Mouse (Mus musculus) stomach, embryonic 14.5 days (tissue): ENCODE data around the gene D930020B18Rik. TPM values are rescaled to one million over a fixed set of nuclear protein-coding genes. Genes with fewer than 3 reads are reported as not detected.

ENCODE experiments used
- ATAC-seq: fragments of 200-750 bp; cut with Nextera tagmentation; 2 replicates; pipeline ENCODE4 v1.8.0; 2017; ENCODE audit warnings: low read depth, moderate TSS enrichment; ENCODE audit not compliant: insufficient number of reproducible peaks, insufficient read depth, low FRiP score
- H3K27ac ChIP-seq: fragments of 300-500 bp; sonication (generic); 2 replicates; pipeline ENCODE4 v1.5.1; 2014; ENCODE audit warnings: mild to moderate bottlenecking, low read length, moderate library complexity, mixed read lengths
- H3K27me3 ChIP-seq: fragments of 300-500 bp; sonication (generic); 2 replicates; pipeline ENCODE4 v1.6.1; 2014; ENCODE audit warnings: low read length, control low read depth, mixed read lengths; ENCODE audit not compliant: control insufficient read depth, insufficient read depth
- H3K36me3 ChIP-seq: fragments of 300-500 bp; sonication (generic); 2 replicates; pipeline ENCODE4 v1.6.1; 2014; ENCODE audit warnings: mild to moderate bottlenecking, control low read depth, low read length, moderate library complexity, mixed read lengths; ENCODE audit not compliant: control insufficient read depth, insufficient read depth
- H3K4me1 ChIP-seq: fragments of 300-500 bp; sonication (generic); 2 replicates; pipeline ENCODE4 v1.6.1; 2014; ENCODE audit warnings: low read length, control low read depth, mixed read lengths; ENCODE audit not compliant: control insufficient read depth, insufficient read depth
- H3K4me2 ChIP-seq: fragments of 300-500 bp; sonication (generic); replicated peaks from 2 replicates; pipeline ENCODE4 v1.6.1; 2014; ENCODE audit warnings: low read depth, low read length, control low read depth
- H3K4me3 ChIP-seq: fragments of 300-500 bp; sonication (generic); 2 replicates; pipeline ENCODE4 v1.5.1; 2014; ENCODE audit warnings: low read depth, low read length, control low read depth
- H3K9ac ChIP-seq: fragments of 300-500 bp; sonication (generic); replicated peaks from 2 replicates; pipeline ENCODE4 v1.6.1; 2014; ENCODE audit warnings: low read depth, mild to moderate bottlenecking, control low read depth, low read length, moderate library complexity, mixed read lengths
- H3K9me3 ChIP-seq: fragments of 300-500 bp; sonication (generic); 2 replicates; pipeline ENCODE4 v1.6.1; 2016; ENCODE audit warnings: low read depth, low read length, control low read depth; ENCODE audit not compliant: control insufficient read depth
- WGBS: fragments of 180-500 bp; shearing (Covaris S2); extraction: QIAGEN DNeasy Blood & Tissue Kit; methylation state at CpG from one replicate; pipeline ENCODE4 v1.1.7; 2014; 5-methylcytosine and 5-hydroxymethylcytosine counted together
- polyA plus RNA-seq: library from polyadenylated mRNA; unstranded; fragments of >200 nt; fragmentation: Nextera tagmentation; extraction: Ambion mirVana; gene quantifications from 2 replicates; pipeline ENCODE4 v1.2.1, GENCODE M21; 2014

D930020B18Rik gene
- polyA plus RNA-seq, 1 experiment from 2014 or later = 2.2 TPM

DNA sequence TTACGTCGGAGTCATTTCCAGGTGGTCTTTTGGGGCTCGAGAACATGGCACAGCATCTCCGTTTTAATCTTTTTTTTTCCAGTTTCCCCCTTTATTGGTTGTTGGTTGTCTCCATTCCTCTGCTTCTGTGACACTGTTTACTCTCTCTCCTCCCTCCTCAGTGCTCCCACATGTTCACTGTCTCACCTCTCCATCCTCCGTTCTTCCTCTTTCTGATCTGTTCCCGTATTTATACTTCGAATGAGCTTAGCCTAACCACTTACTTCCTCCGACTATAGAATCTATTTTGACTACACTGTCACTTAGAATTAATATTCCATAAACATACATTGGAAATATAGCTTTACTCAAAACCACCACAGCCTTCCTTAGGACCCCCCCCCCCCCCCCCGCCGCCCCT lies 41.2 kb downstream of the D930020B18Rik start:
- WGBS = 77% methylated on average over 10 of the region's 10 CpGs
- H3K4me1 ChIP-seq = no peaks in the 10 kb centered on the region
- H3K27me3 ChIP-seq = no peaks in the 10 kb centered on the region
- no peaks in the 10 kb centered on the region for H3K9me3 ChIP-seq
- H3K36me3 ChIP-seq = no peaks in the 10 kb centered on the region
- H3K27ac ChIP-seq = no peak overlapping the region
- no peak overlapping the region for H3K9ac ChIP-seq
- no peak overlapping the region for H3K4me3 ChIP-seq
- H3K4me2 ChIP-seq = no peak overlapping the region
- no peak for ATAC-seq

- no peaks in the 10 kb centered on the region for H3K9me3 ChIP-seq
- no peak for ATAC-seq
- no peak overlapping the region for H3K9ac ChIP-seq
- H3K4me2 ChIP-seq = no peak overlapping the region
- WGBS = 85% methylated on average over 4 of the region's 4 CpGs
- H3K27ac ChIP-seq = no peak overlapping the region
- no peaks in the 10 kb centered on the region for H3K36me3 ChIP-seq
- H3K4me1 ChIP-seq = no peaks in the 10 kb centered on the region
- H3K27me3 ChIP-seq = no peaks in the 10 kb centered on the region
- H3K4me3 ChIP-seq = no peak overlapping the region
Measured at GRCm38 (mm10) chr10:121686153-121686660, 44.8 kb downstream of the D930020B18Rik start.

GRCm38 (mm10) chr10:121687511-121687910 lies 46.1 kb downstream of the D930020B18Rik start:
- Histone ChIP-seq H3K4me2 (no peak overlapping the region), H3K27ac (no peak overlapping the region), H3K9ac (no peak overlapping the region), H3K36me3 (no peaks in the 10 kb centered on the region), H3K9me3 (no peaks in the 10 kb centered on the region), H3K27me3 (no peaks in the 10 kb centered on the region), H3K4me1 (no peaks in the 10 kb centered on the region), H3K4me3 (no peak overlapping the region)
- no peak for ATAC-seq
- 77% methylated on average over 7 of the region's 7 CpGs for WGBS

- Histone ChIP-seq H3K36me3 (no peaks in the 10 kb centered on the region), H3K9me3 (no peaks in the 10 kb centered on the region), H3K4me2 (no peak overlapping the region), H3K27me3 (no peaks in the 10 kb centered on the region), H3K4me3 (no peak overlapping the region), H3K4me1 (no peaks in the 10 kb centered on the region), H3K27ac (peak overlapping the region; percentile 50; the same call in 1 of the 2 replicates), H3K9ac (no peak overlapping the region)
- whole genome bisulfite sequencing = 21% methylated on average over 15 of the region's 15 CpGs
- ATAC-seq = peak; percentile 73; the same call in 1 of the 2 replicates
Measured at GRCm38 (mm10) chr10:121689591-121690314, 48.4 kb downstream of the D930020B18Rik start.

DNA sequence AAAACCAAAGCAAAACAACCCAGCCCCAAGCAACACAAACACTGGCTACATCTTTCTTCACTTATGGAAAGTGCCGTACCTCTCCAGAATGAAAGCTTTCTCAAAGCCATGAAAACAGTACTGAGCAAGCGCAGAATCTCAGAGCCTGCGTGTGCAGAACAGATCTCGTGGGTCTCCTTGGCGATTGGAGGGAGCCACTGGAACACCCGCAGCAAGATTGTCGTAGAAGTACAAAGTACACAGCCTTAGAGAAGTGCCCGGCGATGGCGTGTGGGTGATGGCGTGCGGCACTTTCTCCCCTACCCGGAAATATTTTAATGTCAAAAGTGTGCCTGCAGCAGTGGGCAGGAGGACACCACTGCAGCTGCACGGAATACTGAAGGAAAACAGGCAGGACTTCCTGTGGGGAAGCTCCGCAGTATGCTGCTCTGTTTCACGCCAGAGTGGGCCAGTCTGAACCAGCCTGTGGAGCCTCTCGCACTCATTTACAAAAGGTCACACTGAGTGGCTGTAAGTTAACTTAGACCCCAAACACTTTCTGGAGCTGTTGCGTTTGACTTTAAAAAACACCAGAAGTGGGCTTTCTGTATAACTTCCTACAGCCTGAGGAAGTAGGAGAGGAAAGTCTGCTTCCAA lies 51.7 kb downstream of the D930020B18Rik start:
- H3K36me3 ChIP-seq = no peaks in the 10 kb centered on the region
- H3K27ac ChIP-seq = no peak overlapping the region
- H3K9me3 ChIP-seq = no peaks in the 10 kb centered on the region
- ATAC-seq = no peak
- no peaks in the 10 kb centered on the region for H3K27me3 ChIP-seq
- H3K9ac ChIP-seq = no peak overlapping the region
- H3K4me3 ChIP-seq = peak overlapping the region; percentile 5; the same call in 1 of the 2 replicates
- H3K4me1 ChIP-seq = no peaks in the 10 kb centered on the region
- 52% methylated on average over 18 of the region's 18 CpGs for WGBS
- peak overlapping the region; percentile 24 for H3K4me2 ChIP-seq

DNA sequence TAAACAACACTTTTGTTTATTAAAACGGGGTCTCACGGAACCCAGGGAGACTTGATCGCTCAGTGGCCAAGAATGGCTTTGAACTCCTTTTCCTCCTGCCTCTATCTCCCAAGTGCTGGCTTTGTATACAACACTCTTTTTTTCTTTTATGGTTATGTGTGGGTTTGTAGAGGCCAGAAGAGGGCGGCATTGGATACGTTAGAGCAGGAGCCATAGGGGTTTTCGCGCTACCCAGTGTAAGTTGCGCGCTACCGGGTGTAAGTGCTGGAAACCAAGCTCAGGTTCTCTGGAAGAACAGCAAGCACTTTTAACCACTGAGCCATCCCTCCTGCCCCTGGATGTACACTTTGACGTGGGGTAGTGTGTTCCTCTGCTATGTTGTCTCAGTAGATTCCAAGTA lies 53.2 kb downstream of the D930020B18Rik start:
- no peak for ATAC-seq
- Histone ChIP-seq H3K9me3 (no peaks in the 10 kb centered on the region), H3K4me1 (no peaks in the 10 kb centered on the region), H3K4me2 (no peak overlapping the region), H3K9ac (no peak overlapping the region), H3K4me3 (no peak overlapping the region), H3K36me3 (no peaks in the 10 kb centered on the region), H3K27ac (no peak overlapping the region), H3K27me3 (no peaks in the 10 kb centered on the region)
- 77% methylated on average over 11 of the region's 11 CpGs for WGBS

- ATAC-seq = no peak
- Histone ChIP-seq H3K27ac (no peak overlapping the region), H3K4me3 (no peak overlapping the region), H3K36me3 (no peaks in the 10 kb centered on the region), H3K9me3 (no peaks in the 10 kb centered on the region), H3K4me2 (no peak overlapping the region), H3K4me1 (no peaks in the 10 kb centered on the region), H3K9ac (no peak overlapping the region), H3K27me3 (no peaks in the 10 kb centered on the region)
- 51% methylated on average over 11 of the region's 11 CpGs for WGBS
Measured at GRCm38 (mm10) chr10:121701296-121702248, 60.2 kb downstream of the D930020B18Rik start.

- 80% methylated on average over 6 of the region's 6 CpGs for WGBS
- Histone ChIP-seq H3K4me1 (no peaks in the 10 kb centered on the region), H3K4me3 (no peak overlapping the region), H3K27ac (no peak overlapping the region), H3K9me3 (no peaks in the 10 kb centered on the region), H3K36me3 (no peaks in the 10 kb centered on the region), H3K9ac (no peak overlapping the region), H3K4me2 (no peak overlapping the region), H3K27me3 (no peaks in the 10 kb centered on the region)
- ATAC-seq = no peak
Measured at GRCm38 (mm10) chr10:121703619-121704018, 62.2 kb downstream of the D930020B18Rik start.
